Mouse (Mus musculus) spleen, postnatal 10 days (tissue): ENCODE data around the gene Bmp5.

Source experiments
- DNase-seq, 2 experiments: peaks; one replicate each; pipeline ENCODE4 v3.0.0; 2021 to 2022; ENCODE audit warnings: low spot score in 2 of 2

Bmp5 gene

DNA sequence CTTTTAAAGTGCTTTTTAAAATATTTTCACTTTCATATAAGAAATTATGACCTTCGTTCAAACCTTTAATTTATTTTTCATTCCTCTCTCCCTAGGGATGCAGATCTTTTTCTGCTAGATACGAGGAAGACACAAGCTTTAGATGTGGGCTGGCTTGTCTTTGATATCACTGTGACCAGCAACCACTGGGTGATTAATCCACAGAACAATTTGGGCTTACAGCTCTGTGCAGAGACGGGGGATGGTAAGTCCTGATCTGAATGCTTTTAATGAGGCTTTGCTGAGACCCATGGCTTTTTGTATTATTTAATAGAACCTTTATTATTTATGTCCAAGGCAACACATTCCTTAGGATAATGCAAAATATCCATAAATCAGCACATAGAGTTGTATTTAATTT lies 64.3 kb downstream of the Bmp5 start:
- no peak for DNase-seq

DNA sequence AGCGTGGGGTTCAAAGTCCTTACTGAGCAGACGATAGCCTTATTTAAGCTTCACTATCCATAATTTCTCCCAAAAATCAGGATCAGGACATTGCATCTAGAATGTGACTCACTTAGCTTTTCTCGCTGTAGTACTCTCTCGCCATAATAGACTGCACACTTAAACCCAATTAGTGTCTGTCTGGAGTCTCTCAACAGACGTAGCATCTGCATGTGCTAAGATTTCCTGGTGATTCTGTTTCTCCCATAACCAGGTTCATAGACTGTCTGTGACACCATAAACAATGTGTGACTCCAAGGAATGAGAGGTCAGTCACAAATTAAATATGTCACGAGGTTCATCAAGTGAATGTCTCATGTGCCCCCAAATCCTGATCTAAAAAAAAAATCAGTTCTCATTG lies 65.7 kb downstream of the Bmp5 start:
- DNase-seq: no peak

DNA sequence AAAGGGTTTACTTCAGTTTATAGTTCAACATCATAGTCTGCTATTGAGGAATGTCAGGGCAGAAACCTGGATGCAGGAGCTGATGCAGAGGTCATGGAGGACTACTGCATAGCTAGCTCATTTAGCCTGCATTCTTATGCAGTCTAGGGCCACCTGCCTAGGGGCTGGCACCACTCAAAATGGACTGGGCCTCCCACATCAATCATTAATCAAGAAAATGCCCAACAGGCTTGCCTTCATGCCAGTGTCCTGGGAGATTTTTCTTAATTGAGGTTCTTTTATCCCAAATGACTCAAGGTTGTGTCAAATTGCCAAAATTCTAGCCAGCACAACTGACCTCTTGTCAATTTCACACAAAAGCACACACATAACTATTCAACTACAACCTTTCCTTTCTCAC lies 70.8 kb downstream of the Bmp5 start:
- no peak for DNase-seq

DNA sequence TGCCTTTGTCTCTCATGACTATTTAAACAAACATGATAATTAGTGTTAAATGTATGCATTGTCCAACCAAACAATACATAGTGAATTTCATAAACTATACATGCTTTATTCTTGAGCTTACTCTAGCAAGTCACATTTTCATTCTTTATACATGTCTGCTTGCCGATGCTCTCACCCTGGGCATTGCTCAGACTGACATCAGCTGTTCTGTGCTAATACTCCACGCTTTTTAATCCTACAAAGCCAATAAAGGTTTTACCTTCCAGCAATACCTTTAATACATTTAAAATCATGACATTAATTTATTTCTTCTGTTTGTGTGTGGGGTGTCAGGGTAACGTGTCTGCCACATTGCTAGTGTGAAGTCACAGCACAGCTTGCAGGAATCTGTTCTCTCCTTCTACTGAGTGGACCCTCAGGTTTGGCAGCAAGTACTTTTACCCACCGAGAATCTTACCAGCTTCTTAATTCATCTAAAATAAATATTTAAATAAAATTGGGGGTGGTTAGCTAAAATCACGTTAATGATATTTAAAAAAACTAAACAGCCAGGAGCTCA lies 75.6 kb downstream of the Bmp5 start:
- DNase-seq: no peak

DNA sequence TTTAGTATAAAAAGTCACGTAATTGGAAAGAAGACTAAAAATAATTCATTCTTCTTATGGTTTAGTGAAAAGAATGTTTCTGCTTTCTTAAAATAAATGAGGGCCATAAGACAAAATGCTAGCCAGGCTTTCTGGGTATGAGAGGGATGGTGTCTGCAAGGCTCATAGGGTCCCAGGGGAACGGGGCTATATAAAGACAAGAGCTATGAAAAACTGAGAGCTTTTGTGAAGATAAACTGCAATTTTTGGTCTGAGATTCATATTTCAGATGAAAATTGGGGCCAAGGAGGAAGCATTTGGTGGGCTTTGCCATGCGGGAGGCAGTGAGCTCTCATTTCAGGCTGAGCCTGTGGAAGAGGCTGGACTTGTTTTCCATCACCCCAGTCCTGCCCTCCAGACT lies 83.0 kb downstream of the Bmp5 start:
- no peak for DNase-seq

DNA sequence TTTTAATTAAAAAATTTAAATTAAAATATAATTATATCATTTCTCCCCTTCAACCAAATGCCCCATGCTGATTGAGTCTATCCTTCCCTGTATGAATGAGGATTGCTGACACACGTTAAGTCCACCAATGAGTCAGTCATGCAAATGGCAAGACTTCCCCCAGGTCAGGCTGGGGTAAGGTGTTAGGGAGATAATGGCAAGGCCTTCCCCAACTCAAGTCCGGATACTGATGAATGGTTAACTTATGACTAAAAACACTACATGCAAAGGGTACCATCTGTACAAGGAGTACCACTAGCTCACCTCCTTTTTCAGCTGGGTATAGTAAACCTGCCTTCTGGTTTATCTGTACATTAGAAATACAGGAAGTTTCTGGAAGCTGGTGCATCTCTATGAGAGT lies 83.8 kb downstream of the Bmp5 start:
- DNase-seq: no peak

DNA sequence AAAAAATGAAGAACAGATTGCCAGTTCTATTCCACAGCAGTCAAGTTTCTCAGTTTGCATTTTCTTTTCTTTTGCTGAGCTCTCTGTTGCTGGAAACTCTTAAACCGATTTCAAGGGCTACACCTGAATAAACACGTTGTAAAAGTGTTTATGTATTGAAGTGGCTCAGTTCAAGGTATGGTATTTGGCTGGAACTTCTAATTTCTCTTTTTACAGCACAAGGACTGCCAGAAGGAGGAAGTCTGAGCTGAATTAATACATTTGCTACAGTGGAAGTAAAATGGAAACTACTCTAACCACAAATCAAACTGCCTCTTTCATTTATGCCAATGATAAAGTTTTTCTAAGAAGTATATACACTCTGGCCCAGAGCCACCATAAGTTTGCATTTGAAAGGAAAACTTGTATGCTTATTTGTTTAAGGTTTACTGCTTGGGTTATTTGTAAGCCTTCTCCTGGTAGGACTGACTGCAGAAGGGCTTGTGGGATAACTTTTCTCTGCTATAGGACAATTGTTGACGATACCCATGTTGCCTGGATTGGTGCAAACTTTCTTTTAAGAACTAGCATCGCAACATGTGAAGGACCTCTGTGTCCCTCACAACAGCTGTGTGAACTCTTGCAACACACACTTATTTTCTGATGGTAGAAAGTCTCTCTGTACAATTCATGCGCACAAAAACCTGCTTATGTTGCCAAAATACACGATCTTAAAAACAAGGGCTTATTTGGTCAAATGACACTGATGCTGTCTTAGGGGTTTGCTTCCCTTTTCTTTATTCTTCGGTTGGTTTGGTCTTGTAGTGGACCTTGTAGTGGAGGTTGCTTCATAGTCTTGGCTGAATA lies 95.4 kb downstream of the Bmp5 start:
- DNase-seq: no peak

DNA sequence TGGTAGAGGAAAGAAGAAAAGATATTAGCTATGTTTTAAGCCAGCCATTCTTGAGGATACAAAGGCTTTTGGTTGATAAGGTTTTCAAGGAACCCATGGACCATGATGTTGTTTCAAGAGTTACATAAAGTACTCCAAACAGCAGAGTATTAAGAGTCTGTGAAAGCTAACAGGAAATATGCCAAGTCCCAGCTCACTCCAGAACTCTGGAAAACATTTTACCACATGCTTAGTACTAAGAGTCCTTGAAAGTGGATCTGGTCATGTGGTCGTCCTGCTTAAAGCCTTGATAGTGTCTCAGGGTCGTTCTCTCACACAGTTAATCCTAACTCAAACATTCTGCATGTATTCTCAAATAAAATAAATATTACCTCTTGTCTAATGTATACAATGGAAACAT lies 101.2 kb downstream of the Bmp5 start:
- no peak for DNase-seq

DNA sequence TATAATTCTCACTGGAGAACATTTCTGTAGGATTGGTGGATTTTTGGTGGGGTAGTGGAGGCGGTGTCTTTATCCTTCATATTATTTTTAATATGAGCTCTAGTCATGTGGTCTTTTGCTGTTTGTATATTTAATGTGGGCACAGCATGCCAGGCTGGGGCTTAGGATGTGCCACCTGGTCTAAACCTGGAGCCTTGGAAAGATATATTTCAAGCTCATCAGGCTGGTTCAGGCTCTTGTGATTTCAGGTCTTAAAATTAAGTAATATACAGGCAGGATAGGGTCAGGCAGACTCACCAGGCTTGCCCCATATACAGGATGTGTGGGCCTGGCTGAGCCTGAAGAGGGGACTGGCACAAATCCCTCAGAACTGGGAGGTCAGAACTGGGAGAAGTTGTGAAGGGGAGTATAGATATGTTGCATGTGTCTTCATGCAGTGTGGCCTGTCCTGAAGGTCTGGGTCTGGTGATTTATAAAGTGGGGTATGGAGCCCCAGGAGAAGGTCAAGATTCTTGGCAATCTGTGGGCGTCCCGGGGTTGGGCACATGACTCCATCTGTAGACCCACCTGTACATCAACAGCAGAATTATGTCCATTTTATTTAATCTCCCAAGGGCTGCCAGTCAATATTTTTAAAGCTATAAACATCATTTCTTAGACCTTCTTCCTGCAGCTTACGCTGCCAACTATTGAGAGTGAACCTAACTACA lies 108.5 kb downstream of the Bmp5 start:
- no peak for DNase-seq

DNA sequence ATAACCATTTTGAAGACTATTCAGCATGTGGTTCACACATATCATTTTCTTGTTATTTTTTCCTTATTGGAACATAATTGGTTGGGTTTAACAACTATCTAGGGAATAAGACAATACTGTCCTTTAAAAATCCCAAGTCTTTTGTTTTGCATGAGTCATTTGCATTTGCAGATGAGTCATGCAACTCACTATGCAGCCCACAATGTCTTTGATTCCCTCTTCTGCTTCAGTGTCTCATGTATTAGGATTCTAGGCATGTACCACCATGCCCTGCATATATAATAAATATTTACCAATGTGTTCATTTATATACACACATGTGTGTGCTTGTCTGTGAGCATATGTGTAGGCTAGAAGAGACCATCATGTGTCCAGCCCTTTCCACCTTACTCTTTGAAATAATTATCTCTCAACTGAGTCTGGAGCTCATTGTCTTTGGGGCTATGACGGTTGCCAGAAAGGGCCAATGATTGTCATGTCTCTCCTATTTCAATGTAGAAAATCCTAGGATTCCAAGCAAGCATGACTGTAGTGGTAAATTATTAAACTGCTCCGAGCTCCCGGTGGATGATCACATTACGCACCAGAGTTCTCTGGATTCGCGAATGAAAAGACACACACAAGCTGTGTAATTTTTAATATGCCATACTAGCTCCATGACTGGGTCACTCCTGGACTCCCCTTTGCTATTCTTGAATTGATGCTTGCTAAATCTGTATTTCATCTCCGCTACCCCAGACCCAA lies 111.8 kb downstream of the Bmp5 start:
- no peak for DNase-seq

DNA sequence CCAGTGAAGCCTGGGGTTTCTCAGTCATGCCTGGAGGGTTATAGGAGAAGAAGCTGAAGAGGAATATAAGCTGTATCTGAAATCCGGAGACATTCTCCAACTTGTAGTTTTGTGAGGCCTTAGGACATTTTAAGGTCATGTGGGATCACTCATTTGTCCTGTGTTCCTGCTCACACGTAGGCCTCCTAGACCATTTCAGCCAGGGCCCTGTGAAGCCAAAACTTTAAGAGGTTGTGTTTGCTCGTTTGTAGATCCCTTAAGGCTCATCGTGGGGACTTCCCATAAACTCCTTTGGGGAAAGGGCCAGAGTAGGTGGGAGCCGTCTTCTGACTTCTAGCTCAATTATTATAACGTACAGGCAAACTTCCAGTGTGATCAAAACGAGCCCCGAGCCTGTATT lies 121.8 kb downstream of the Bmp5 start:
- no peak for DNase-seq

DNA sequence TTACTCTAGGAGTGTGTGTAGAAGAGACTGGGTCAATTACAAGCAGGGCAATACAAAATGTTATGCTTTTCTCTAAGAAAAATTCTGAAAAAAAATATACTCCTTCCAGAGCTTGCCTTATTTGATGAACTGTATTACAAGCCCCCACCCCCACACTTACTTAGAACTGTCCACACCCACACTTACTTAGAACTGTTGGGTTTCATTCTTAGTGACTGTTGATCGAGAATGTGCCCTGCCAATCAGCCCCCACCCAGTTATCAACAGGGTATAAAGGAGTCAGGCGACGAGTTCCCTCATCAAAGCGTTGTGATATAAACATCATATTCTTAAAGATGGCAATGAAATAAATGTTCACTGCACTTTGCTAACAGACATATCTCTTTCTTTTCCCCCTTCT lies 122.9 kb downstream of the Bmp5 start:
- DNase-seq: no peak

DNA sequence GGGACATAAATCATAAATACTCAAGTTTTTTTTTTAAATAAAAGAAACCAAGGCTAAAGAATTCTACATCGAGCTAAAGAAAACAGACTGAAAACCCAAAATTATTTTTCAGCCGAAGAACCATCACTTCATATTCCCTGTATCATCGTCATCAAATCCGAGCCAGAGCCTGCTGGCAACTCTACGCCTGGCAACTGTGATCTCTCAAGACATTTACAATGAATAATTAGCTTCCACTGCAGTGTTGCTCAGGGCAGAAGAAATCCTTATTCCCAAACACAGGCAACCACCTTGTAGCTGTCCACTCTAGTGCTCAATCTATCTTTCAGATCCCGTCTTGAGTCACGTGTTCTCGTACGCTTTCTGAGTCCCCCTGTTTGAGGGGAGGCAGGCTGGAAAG lies 126.1 kb downstream of the Bmp5 start:
- no peak for DNase-seq

DNA sequence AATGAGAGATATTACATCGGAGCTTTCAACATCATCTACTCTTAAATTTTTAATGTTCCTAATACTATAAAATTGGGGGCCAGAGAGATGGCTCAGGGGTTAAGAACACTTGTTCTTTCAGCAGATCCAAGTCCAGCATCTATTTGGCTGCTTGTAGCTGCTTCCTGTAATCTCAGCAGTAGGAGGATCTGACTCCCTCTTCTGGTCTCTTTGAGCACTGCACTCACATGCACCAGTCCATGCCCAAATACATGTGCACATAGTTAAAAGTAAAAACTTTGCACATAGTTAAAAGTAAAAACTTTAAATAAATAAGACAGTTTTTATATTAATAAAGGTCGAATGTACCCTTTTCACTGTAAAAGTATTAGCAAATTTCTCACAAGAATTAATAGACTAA lies 130.3 kb downstream of the Bmp5 start:
- no peak for DNase-seq

DNA sequence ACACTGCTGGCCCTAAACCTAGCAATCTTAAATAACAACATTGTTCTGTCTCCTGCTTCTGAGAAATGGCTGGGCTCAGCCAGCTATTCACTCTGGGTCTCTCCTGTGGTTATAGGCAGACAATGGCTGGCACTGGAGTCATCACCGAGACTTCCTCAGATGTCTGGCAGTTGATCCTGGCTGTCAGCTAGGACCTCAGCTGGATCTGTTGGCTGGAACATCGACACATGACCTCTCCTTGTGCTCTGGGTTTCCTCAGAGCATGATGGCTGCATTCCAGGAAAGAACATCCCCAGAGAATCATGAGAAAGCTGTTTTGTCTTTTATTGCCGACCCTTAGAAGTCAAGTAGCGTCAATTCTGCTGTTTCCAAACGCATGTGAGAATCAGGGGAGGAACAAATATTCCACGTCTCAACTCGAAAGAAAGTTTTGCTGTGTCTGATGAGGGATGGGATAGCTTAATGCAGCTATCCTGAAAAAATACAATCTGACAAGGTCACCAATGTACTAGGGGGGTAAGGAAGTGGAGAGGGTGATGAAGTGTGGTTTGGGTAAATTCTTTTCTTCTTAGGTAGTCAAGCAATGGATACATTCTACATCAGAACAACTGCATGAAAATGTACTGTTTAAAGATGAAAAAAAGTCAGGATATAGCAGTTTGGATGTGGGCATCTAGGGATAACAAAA lies 135.1 kb downstream of the Bmp5 start:
- no peak for DNase-seq

DNA sequence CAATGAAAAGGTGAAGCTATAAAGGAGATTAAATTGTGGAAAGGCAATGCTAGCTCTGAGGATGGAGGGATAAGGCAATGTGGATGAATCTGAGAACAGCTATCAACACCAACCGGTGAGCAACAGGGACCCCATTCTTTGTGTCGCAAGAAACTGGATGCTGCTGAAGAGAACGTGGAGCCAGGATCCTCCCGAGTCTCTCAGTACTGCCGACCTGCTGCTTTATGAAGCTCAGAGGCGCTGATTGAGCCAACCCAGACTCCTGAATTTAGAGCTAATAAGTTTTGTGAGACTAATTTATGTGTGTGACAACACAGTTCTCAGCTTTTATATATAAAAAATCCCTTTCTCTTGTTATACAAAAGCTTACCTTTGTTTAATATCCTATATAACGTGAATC lies 136.4 kb downstream of the Bmp5 start:
- DNase-seq: no peak

DNA sequence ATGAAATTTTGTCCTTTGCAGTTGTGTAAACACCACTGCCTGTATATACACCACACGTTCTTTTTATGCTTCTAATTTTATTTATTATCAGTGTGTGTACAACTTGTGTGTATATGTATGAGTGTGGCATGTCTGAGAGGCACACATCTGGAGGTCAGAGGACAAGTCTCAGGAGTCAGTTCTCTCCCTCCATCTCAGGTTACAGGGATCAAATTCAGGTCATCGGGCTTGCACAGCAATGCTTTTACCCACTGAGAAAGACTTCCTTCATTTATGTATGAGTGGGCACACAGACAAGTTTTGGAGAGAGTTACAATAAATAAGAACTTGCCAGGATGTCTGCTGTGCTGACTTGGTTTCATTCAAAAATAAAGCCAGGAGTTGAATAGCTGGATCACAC lies 140.9 kb downstream of the Bmp5 start:
- no peak for DNase-seq

DNA sequence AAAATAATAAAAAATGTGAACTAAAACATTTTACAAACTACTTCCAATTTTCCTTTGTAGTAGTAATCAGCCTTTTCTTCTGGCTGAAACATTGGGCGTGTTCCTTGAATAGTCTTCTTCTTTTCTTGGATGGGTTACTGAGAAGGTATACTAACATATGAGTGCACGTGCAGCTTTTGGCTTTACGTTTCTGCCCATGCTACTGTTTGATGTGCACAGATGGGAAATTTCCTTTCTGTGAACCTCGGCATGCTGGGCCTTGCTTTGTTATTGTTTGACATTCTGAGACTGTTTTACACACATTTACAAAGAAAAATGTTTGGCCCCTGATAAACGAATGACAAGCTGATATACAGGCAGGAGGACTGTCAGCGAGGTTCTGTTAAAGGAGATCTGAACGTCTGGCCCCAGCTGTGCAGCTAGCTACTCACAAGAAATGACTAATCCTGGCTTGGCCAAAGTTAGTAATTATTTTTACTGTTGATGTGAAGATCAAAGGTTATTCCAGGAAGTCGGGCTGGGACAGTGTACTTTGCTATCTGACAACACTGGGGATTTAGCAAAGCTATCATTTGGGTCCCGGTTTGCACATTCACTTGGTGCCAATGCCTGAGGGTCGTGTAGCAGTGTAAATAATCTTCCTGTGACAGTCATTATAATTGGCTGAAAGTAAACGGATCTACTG lies 152.2 kb downstream of the Bmp5 start:
- DNase-seq: no peak

DNA sequence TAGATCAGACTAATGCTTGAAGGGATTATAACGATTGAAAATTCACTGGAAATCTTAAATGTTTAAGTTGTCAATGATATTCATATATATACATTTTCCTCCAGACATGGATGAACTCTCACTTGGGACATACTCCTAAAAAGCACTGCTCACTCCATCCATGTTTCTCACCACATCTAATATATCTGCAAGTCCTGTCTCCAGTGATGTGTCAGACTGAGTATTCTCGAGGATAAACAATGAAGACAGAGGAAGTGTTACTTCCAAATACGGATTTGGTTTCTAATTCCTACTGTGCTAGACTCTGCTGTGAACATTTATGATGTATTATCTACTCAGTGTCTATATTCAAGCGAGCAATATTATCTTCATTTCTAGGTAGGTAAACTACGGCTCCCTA lies 152.9 kb downstream of the Bmp5 start:
- no peak for DNase-seq

DNA sequence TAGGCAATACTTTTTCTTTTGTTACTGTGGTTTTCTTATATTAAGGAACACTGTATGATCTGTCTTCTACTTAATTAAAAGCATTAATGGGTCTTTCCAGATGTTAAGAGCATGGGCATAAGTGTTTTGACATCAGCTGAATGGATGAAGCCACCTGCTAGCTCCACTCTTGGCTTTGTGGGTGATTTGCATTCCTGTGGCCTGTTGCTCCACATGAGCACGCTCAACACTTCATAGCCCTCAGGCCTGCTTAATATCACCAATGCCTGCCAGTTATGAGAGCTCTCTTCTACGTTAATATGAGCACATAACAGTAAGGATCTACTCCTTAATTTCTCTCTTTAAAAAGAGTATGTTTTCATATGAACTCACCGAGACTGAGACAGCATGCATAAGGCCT lies 169.5 kb downstream of the Bmp5 start:
- DNase-seq: no peak
